Mouse (Mus musculus): ENCODE measurements around the gene Slc15a4. TPM values are rescaled to one million over a fixed set of nuclear protein-coding genes. Genes with fewer than 3 reads are reported as not detected.

The Slc15a4 gene
- polyA plus RNA-seq, 1 experiment from 2014 or later, result 19.4 TPM

DNA sequence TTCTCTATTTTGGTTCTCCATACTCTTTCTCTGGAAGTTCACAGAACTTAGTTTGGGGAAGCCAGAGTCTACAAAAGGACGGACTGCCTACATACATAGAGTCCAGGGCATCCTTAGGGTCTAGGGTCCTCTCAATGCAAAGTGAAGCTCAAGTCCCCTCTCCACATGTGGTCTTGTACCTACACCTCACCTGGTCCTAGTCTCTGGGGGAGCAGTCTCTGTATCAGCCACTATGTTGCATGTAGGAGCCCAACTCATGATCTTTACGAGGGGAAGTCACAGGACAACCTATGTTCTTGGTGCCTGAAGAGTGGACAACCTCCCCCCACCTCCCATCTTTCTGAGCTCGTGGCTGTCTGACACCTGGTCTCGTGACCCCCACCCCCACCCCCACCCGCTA is 1.0 kb downstream of the Slc15a4 start:
- no peak for ATAC-seq
- H3K27ac ChIP-seq (ENCODE audit: low read length), result no peak overlapping the region
- 0 out of 2 replicates have a peak, but pooled peaks cover 4% of the 10 kb centered on the region for H3K4me1 ChIP-seq (ENCODE audit: insufficient read depth, low read depth, low read length)
- H3K4me3 ChIP-seq (ENCODE audit: low read depth, low read length), result no peak overlapping the region
- TF ChIP-seq CTCF (IDR thresholded peaks at IDR 0.05) (no peak), EP300 (IDR thresholded peaks at IDR 0.05) (no peak)
- 13% methylated on average over 5 of the region's 5 CpGs for WGBS
- peaks cover 11% of the 10 kb centered on the region; the same call in 1 of the 2 replicates for H3K27me3 ChIP-seq (replicated peaks; ENCODE audit: insufficient read depth, low read length)
- no peaks in the 10 kb centered on the region for H3K9me3 ChIP-seq (ENCODE audit: low read length)
- no peak overlapping the region for H3K9ac ChIP-seq (replicated peaks; ENCODE audit: low read depth)
- no peak for DNase-seq (ENCODE audit: low spot score)
- H3K4me2 ChIP-seq (replicated peaks; ENCODE audit: low read depth, low read length), result no peak overlapping the region
- H3K36me3 ChIP-seq (ENCODE audit: insufficient read depth, low read length), result no peaks in the 10 kb centered on the region

- no peak for DNase-seq (ENCODE audit: low spot score)
- H3K4me1 ChIP-seq (ENCODE audit: insufficient read depth, low read depth, low read length), result 0 out of 2 replicates have a peak, but pooled peaks cover 1% of the 10 kb centered on the region
- 85% methylated on average over 12 of the region's 12 CpGs for WGBS
- no peak overlapping the region for H3K4me2 ChIP-seq (replicated peaks; ENCODE audit: low read depth, low read length)
- peaks cover 8% of the 10 kb centered on the region; the same call in 1 of the 2 replicates for H3K27me3 ChIP-seq (replicated peaks; ENCODE audit: insufficient read depth, low read length)
- no peak overlapping the region for H3K4me3 ChIP-seq (ENCODE audit: low read depth, low read length)
- H3K9me3 ChIP-seq (ENCODE audit: low read length), result no peaks in the 10 kb centered on the region
- no peak for TF ChIP-seq EP300 (IDR thresholded peaks at IDR 0.05)
- no peak for TF ChIP-seq CTCF (IDR thresholded peaks at IDR 0.05)
- no peak overlapping the region for H3K27ac ChIP-seq (ENCODE audit: low read length)
- H3K9ac ChIP-seq (replicated peaks; ENCODE audit: low read depth), result no peak overlapping the region
- ATAC-seq, result no peak
- H3K36me3 ChIP-seq (ENCODE audit: insufficient read depth, low read length), result no peaks in the 10 kb centered on the region
Measured at GRCm38 (mm10) chr5:127627242-127627641, 5.5 kb downstream of the Slc15a4 start.

DNA sequence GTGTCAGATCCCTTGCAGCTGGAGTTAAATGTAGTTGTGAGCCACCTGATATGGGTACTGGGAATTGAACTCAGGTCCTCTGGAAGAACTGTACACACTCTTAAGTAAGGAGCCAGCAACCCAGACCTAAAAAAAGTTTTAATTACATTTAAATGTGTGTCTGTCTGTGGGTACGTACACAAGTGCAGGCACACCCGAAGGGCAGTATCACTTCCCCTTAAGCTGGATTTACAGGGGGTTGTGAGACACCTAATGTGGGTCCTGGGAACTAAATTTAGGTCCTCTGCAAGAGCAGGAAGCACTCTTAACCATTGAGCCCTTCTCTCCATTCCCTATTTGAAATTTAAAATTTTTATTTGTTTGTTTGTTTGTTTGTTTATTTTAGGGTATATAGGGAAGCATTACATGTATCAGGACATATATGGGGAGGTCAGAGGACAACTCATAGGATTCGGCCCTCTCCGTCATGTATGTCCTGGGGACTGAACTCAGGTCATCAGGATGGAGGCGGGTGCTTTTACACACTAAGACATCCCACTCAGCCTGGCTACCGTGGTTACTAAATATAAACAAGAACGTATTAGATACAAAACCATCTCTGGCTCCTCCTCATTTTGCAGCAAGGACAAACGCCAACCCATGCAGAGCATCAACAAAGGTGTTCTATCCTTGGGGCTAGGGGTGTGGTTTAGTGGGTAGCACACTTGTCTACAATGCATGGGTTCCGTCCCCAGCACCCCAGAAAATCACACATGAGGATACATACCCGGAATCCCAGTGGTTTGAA is 8.1 kb downstream of the Slc15a4 start:
- Histone ChIP-seq H3K4me1 (ENCODE audit: insufficient read depth, low read depth, low read length) (no peaks in the 10 kb centered on the region), H3K4me3 (ENCODE audit: low read depth, low read length) (no peak overlapping the region), H3K27ac (ENCODE audit: low read length) (no peak overlapping the region), H3K9me3 (ENCODE audit: low read length) (no peaks in the 10 kb centered on the region), H3K36me3 (ENCODE audit: insufficient read depth, low read length) (no peaks in the 10 kb centered on the region), H3K27me3 (replicated peaks; ENCODE audit: insufficient read depth, low read length) (no peaks in the 10 kb centered on the region), H3K4me2 (replicated peaks; ENCODE audit: low read depth, low read length) (no peak overlapping the region), H3K9ac (replicated peaks; ENCODE audit: low read depth) (no peak overlapping the region)
- 73% methylated on average over 10 of the region's 10 CpGs for WGBS
- ATAC-seq (no peak), DNase-seq (ENCODE audit: low spot score) (no peak)
- no peak for TF ChIP-seq EP300 (IDR thresholded peaks at IDR 0.05)

DNA sequence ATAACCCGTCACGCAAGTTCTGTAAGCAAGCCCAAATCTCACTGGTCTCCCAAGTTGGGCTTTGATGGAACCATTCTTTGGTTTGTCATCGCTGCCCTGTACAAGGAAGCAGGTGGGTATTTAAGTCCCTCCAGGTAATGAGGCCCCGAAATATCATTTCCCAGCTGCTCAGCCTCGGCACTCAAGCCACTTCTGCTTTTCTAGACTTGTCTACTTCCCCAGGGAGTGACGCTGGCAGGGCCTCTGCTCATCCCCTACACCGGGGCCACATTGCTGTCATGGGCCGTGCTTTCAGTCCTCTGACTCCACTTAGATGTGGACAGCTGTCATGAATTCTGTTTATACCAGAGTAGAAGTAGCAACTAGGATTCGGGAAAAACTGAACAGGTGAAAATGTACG is 11.6 kb downstream of the Slc15a4 start:
- 72% methylated on average over 10 of the region's 10 CpGs for WGBS
- H3K27ac ChIP-seq (ENCODE audit: low read length), result no peak overlapping the region
- H3K4me1 ChIP-seq (ENCODE audit: insufficient read depth, low read depth, low read length), result peaks cover 3% of the 10 kb centered on the region; the same call in 1 of the 2 replicates
- no peaks in the 10 kb centered on the region for H3K27me3 ChIP-seq (replicated peaks; ENCODE audit: insufficient read depth, low read length)
- TF ChIP-seq EP300 (IDR thresholded peaks at IDR 0.05) (no peak), CTCF (IDR thresholded peaks at IDR 0.05) (no peak)
- no peak overlapping the region for H3K4me3 ChIP-seq (ENCODE audit: low read depth, low read length)
- no peak overlapping the region for H3K9ac ChIP-seq (replicated peaks; ENCODE audit: low read depth)
- H3K4me2 ChIP-seq (replicated peaks; ENCODE audit: low read depth, low read length), result no peak overlapping the region
- ATAC-seq (no peak), DNase-seq (ENCODE audit: low spot score) (no peak)
- no peaks in the 10 kb centered on the region for H3K36me3 ChIP-seq (ENCODE audit: insufficient read depth, low read length)
- no peaks in the 10 kb centered on the region for H3K9me3 ChIP-seq (ENCODE audit: low read length)

- no peak overlapping the region for H3K9ac ChIP-seq (replicated peaks; ENCODE audit: low read depth)
- ATAC-seq, result no peak; the same call in 1 of the 2 replicates
- TF ChIP-seq EP300 (IDR thresholded peaks at IDR 0.05), result no peak
- no peak for TF ChIP-seq CTCF (IDR thresholded peaks at IDR 0.05)
- H3K4me2 ChIP-seq (replicated peaks; ENCODE audit: low read depth, low read length), result no peak overlapping the region
- peaks cover 11% of the 10 kb centered on the region for H3K4me1 ChIP-seq (ENCODE audit: insufficient read depth, low read depth, low read length)
- no peaks in the 10 kb centered on the region for H3K36me3 ChIP-seq (ENCODE audit: insufficient read depth, low read length)
- peak; percentile 11 for DNase-seq (ENCODE audit: low spot score)
- H3K4me3 ChIP-seq (ENCODE audit: low read depth, low read length), result no peak overlapping the region
- no peaks in the 10 kb centered on the region for H3K27me3 ChIP-seq (replicated peaks; ENCODE audit: insufficient read depth, low read length)
- 52% methylated on average over 8 of the region's 8 CpGs for WGBS
- no peak overlapping the region for H3K27ac ChIP-seq (ENCODE audit: low read length)
- no peaks in the 10 kb centered on the region for H3K9me3 ChIP-seq (ENCODE audit: low read length)
Measured at GRCm38 (mm10) chr5:127620371-127620770, 12.3 kb downstream of the Slc15a4 start.

DNA sequence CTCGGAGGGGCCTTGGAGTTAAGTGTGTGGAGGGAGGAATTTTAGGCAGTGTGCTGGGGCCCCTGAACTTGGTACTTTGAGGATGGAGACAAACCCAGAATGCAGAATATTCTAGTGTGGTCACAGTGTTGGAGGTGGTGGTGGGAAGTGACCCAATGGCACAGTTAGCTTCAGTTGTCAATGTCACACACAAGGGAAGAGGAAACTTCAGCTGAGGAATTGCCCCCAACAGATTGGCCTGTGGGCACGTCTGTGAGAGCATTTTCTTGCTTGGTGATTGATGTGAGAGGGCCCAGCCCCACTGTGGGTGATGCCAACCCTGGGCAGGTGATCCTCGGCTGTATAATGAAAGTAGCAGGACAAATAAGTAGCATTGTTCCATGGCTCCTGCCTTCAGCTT is 13.9 kb downstream of the Slc15a4 start:
- ATAC-seq (no peak), DNase-seq (ENCODE audit: low spot score) (no peak)
- H3K4me3 ChIP-seq (ENCODE audit: low read depth, low read length), result no peak overlapping the region
- H3K4me2 ChIP-seq (replicated peaks; ENCODE audit: low read depth, low read length), result no peak overlapping the region
- no peaks in the 10 kb centered on the region for H3K27me3 ChIP-seq (replicated peaks; ENCODE audit: insufficient read depth, low read length)
- TF ChIP-seq EP300 (IDR thresholded peaks at IDR 0.05), result no peak
- no peak for TF ChIP-seq CTCF (IDR thresholded peaks at IDR 0.05)
- H3K36me3 ChIP-seq (ENCODE audit: insufficient read depth, low read length), result no peaks in the 10 kb centered on the region
- H3K27ac ChIP-seq (ENCODE audit: low read length), result no peak overlapping the region
- WGBS, result 67% methylated on average over 3 of the region's 3 CpGs
- H3K9ac ChIP-seq (replicated peaks; ENCODE audit: low read depth), result no peak overlapping the region
- peaks cover 24% of the 10 kb centered on the region for H3K4me1 ChIP-seq (ENCODE audit: insufficient read depth, low read depth, low read length)
- H3K9me3 ChIP-seq (ENCODE audit: low read length), result no peaks in the 10 kb centered on the region

Data from lung, postnatal 0 days (tissue).